Mouse (Mus musculus): ENCODE data around the gene Ino80.

Ino80 gene

DNA sequence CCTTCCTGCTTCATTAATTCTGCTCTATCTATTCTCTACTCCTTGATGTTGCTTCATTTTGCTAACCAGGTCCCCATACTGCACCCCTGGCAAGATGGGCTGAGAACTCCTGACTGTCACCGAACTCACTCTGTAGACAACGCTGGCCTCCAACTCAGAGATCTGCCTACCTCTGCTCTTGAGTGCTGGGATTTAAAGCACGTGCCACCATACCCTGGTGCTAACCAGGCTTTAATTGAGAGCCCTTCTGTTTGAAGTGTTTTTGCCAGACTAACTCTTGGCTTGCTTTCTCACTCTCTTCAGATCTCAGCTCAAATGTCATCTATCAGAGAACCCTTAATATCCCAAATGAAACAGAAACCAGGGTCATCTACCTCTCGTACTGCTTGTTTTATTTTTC is 87.5 kb downstream of the Ino80 start:
- CTCF ChIA-PET: interaction anchor here in 3 of 4 experiments (0.6 to 0.8 kb wide), 3 partner anchors 45 to 96 kb away, joined by 3 to 6 read pairs (median 3); no protein-coding TSS in a partner anchor
- POLR2A ChIA-PET: interaction anchor here in 1 of 4 experiments (0.5 to 1.5 kb wide), 5 partner anchors 18 to 245 kb away, joined by 3 to 4 read pairs (median 3); no protein-coding TSS in a partner anchor

DNA sequence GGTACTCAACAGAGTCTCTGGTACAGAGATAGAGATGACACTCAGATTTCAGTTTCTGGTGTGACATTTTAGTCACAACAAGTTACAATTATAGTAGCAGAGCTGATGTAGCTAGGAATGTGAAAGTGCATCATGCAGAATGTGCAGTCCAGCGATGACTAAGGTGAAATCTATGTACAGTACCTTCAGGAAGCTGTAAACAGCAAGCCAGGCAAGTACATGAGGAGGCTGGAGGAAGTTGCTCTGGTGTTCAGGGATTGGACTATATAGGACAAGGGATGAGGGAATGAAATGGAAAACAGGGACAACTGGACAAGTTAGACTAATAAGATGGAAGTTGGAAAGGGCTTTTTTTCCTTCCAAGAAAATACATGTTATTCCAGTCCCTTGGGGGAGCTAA is 89.2 kb downstream of the Ino80 start:
- CTCF ChIA-PET: interaction anchor here in 1 of 4 experiments (0.7 kb wide), 1 partner anchor 75 kb away, joined by 4 read pairs; no protein-coding TSS in a partner anchor
- POLR2A ChIA-PET: interaction anchor here in 1 of 4 experiments (1.0 to 1.3 kb wide), 3 partner anchors 13 to 25 kb away, joined by 3 to 8 read pairs (median 3); no protein-coding TSS in a partner anchor

DNA sequence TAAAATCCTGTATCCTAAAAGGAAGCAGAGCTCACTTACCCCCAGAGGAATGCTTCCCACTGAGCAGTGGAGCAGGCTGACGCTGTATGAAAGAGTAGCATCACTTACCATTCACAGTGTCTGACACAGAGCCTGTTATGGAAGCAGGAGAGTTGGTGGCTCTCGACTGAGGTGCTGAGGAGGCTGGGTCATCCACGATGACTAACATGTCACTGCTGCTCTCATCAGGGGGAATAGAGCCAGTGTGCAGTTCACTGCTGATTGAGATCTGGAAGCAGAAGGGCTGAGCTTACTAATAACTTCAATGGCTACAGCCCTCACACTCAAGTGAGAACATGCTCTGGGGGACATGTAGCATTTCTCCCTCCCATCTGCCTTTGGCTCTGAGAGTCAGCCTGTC is 98.0 kb downstream of the Ino80 start:
- CTCF ChIA-PET: interaction anchor here in 1 of 4 experiments (1.0 kb wide), 1 partner anchor 41 kb away, joined by 4 read pairs; no protein-coding TSS in a partner anchor
- POLR2A ChIA-PET: interaction anchor here in 1 of 4 experiments (1.1 kb wide), 1 partner anchor 80 kb away, joined by 3 read pairs; no protein-coding TSS in a partner anchor

DNA sequence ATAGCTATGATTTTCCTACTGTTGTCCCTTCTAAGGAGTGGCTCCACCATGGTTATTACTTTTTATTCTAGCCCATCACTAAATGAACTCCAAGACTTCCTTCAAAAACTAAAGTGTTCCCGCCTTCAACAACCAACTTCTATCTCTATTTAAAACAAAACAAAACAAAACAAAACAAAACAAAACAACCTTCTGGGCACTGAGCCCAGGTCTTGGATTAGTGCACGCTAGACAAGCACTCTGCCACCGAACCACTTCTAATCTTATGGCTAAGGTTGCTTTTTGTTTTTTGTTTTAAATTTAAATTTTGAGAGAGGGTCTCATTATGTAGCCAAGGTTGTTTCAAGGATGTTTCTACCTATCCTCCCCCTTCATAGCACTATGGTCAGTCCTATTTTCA is 99.7 kb downstream of the Ino80 start:
- CTCF ChIA-PET: no interaction called here
- POLR2A ChIA-PET: interaction anchor here in 1 of 4 experiments (1.2 kb wide), 1 partner anchor 101 kb away, joined by 4 read pairs; no protein-coding TSS in a partner anchor

DNA sequence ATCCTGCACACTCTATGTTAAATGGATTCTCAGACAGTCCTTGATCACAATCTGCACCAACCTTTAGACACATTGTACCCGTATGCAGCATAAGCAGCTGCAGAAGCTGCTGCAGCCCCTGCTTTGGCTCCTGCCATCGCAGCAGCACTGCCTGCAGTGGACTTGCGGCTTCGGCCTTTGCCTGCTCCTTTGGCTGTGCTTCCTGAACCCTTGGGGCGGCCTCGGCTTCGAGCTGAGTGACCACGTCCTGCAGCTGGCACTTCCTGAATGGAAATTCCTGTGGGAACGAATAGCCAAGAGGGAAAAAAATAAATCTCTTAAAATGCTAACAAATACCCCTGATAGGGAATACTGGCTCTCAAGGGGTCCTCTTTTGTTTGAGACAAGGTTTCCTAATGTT is 100.2 kb downstream of the Ino80 start:
- ChIA-PET POLR2A (interaction anchor here in 2 of 4 experiments (0.5 to 1.5 kb wide), 5 partner anchors 15 to 102 kb away, joined by 3 to 6 read pairs (median 3); partner anchors contain the start of gene Chac1 (in 1 of the 2)), CTCF (no interaction called here)

DNA sequence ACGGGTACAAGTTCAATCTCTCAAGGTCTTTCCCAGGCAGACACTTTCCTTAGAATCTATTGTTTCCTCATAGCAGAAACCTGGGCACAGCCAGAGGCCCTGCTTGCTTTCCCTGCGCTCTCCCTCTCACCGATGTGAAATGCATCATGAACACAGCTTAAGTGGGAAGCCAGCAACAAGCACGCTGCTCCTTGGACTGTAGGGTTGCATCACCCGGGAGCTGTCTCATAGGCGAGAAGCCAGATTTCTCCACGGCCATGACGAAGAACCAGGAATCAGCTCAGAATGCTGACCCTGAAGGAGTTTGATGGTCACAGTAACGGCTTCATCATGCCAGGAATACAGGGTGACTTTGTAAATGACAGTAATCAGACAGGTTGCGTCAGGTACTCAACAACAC is 107.4 kb downstream of the Ino80 start:
- ChIA-PET POLR2A (interaction anchor here in 1 of 4 experiments (0.5 to 1.1 kb wide), 3 partner anchors 15 to 197 kb away, joined by 3 read pairs; no protein-coding TSS in a partner anchor), CTCF (interaction anchor here in 1 of 4 experiments (1.1 kb wide), 1 partner anchor 43 kb away, joined by 4 read pairs; no protein-coding TSS in a partner anchor)

DNA sequence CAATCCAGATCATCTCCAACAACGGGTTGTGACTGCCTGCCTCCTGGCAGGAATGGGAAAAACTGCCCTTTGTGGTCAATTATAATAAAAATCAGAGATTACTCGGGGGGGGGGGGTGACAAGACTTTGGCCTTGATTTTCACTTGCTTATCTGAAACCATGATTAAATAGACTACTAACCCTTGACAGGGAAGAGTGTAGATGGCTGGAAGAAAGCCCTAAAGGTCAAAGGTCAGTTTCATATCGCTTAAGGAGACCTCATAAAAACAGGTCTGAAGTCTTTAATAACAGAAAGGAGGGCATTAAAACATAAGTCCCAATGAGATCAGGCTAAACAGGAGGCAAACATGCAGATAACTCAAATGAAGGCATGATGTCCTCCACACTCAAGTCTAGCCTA is 110.1 kb downstream of the Ino80 start:
- CTCF ChIA-PET: no interaction called here
- POLR2A ChIA-PET: no interaction called here

DNA sequence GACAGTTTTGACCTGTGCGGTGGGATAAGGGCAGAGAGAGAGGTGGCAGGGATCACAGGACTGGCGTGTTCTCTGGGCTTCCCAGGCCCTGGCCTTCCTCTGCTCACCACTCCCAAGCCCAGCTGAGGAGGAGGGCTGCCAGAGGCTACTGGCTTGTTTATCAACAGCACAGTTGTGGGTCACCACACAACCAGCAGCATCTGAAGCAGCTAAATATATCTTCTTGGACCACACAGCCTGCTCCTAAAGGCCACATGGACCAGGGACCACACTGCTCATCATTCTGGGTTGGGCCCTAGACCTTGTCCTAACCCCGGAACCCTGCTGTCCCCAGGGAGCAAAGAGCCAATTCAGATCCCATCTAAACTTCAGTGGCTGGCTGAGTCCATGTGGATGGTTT is 112.5 kb downstream of the Ino80 start:
- POLR2A ChIA-PET: interaction anchor here in 2 of 4 experiments (0.9 to 2.4 kb wide), 7 partner anchors 9 to 66 kb away, joined by 3 to 7 read pairs (median 4); partner anchors contain the start of gene Chac1 (in 2 of the 2)
- CTCF ChIA-PET: interaction anchor here in 2 of 4 experiments (1.1 to 1.3 kb wide), 2 partner anchors 27 to 66 kb away, joined by 3 to 4 read pairs; no protein-coding TSS in a partner anchor

DNA sequence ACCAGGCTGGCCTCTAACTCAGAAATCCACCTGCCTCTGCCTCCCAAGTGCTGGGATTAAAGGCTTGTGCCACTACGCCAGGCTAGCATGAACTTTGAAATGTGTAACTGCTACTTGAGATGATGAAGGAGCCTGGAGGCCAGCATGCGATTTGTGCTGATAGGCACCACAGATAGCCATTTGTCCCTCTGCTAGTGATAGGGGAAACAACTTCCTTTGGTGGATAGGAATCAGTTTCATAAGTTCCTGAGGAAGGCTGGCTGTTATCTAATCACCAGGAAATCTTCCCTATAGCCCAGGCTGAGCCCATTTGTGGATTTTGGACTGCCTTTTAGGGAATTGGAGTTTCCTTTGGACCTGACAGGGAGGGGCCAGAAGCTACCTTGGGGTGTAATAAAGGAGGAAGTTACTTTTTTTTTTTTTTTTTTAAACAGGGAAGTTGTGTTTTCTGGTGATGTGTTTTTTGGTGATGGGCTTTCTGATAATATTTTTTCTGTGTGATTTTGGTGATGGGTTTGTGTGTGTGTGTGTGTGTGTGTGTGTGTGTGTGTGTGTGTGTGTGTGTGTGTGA is 117.7 kb downstream of the Ino80 start:
- ChIA-PET CTCF (interaction anchor here in 1 of 4 experiments (1.4 kb wide), 1 partner anchor 152 kb away, joined by 3 read pairs; no protein-coding TSS in a partner anchor), POLR2A (interaction anchor here in 2 of 4 experiments (0.6 to 1.4 kb wide), 3 partner anchors 10 to 156 kb away, joined by 3 to 5 read pairs (median 4); no protein-coding TSS in a partner anchor)

DNA sequence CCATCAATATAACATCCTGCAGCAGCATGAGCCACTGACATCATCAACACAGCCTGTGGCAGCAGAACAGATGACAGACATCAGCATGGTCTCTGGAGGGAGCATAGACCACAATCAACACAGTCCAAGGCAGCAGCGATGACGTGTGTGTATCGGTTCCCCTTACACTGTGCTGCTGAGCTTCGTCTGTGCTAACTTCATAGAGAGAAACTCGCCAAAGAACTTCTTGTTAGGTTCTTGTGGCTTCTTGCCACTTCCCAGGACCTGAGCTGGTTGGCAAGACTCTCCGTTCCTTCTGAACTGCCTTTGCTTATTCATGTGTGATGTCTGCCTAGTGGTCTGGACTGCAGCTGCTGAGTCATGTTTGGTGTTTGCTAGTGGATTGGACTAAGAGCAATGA is 119.2 kb downstream of the Ino80 start:
- ChIA-PET CTCF (interaction anchor here in 1 of 4 experiments (1.4 kb wide), 1 partner anchor 154 kb away, joined by 3 read pairs; no protein-coding TSS in a partner anchor), POLR2A (interaction anchor here in 2 of 4 experiments (1.0 to 1.6 kb wide), 4 partner anchors 14 to 261 kb away, joined by 3 read pairs; no protein-coding TSS in a partner anchor)

DNA sequence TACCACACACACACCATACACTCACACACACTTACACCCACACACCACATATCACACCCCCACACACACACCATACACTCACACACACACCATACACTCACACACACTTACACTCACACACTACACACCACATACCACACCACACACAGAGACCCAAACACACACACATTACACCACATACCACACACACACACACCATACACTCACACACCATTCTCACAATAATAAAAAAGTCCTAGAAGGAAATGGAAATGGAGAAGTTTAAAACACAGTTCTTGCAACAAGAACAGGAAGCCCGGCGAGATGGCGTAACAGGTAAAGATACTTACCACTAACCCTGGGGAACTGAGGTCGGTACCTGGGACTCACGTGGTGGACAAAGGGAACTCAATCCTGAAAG is 120.7 kb downstream of the Ino80 start:
- ChIA-PET CTCF (no interaction called here), POLR2A (interaction anchor here in 1 of 4 experiments (0.6 to 4.6 kb wide), 3 partner anchors 12 to 86 kb away, joined by 3 to 29 read pairs (median 4); no protein-coding TSS in a partner anchor)

DNA sequence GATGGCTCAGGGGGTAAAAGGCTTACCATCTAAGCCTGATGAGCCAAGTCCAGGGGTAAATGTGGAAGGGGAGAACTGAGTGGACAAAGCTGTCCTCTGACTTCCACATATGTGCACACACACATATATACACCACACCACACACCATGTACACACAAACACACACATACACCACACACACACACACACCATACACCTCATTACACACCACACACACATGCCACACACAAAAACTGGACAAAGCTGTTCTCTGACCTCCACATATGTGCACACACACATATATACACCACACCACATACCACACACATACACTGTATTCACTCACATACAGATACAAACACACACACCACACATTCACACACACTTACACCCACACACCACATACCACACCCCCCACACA is 121.2 kb downstream of the Ino80 start:
- CTCF ChIA-PET: no interaction called here
- POLR2A ChIA-PET: interaction anchor here in 2 of 4 experiments (0.5 to 4.6 kb wide), 5 partner anchors 8 to 184 kb away, joined by 3 to 29 read pairs (median 4); no protein-coding TSS in a partner anchor

DNA sequence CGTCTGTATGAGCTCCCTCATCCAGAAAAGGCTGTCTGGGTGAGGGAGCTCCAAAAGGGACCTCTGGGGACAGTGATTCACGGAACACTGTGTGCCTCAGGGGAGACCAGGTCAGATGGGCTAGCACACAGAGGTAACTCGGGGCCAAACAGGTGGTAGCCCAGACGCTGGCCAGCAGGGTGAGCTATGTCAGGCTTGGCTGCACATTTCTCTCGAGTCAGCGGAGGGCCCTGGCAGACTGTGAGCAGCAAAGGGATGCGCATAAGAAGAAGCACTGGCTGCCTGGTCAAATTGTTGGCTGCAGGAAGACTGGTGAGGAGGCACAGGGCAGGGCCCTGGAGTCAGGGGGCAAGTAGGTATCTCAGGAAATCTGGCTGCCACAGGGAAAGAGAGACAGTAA is 121.8 kb downstream of the Ino80 start:
- ChIA-PET POLR2A (interaction anchor here in 3 of 4 experiments (0.5 to 4.6 kb wide), 11 partner anchors 9 to 184 kb away, joined by 3 to 29 read pairs (median 4); no protein-coding TSS in a partner anchor), CTCF (interaction anchor here in 1 of 4 experiments (0.8 kb wide), 1 partner anchor 57 kb away, joined by 3 read pairs; no protein-coding TSS in a partner anchor)

DNA sequence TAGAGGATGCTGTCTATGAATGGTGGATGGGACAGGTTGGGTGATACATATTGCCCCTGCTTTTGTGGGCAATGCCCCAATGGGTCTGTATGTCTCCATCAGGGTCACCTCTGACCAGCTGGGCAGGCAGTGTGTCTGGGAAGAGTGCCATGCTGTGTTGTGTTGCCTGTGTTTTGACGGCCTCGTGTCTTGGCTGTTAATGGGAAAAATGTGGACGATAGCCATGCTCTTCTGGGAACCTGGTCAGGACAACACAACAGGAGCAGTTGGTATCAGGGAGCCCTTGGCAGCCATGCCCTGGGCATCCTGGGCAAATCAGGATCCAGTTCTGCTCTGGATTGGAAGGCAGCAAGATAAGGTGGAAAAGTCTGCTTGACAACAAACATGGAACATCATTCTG is 122.4 kb downstream of the Ino80 start:
- CTCF ChIA-PET: interaction anchor here in 2 of 4 experiments (0.8 to 2.3 kb wide), 3 partner anchors 17 to 56 kb away, joined by 3 to 6 read pairs (median 4); no protein-coding TSS in a partner anchor
- POLR2A ChIA-PET: interaction anchor here in 3 of 4 experiments (0.8 to 4.6 kb wide), 25 partner anchors 9 to 183 kb away, joined by 3 to 29 read pairs (median 4); partner anchors contain the start of genes Ino80 (in 2 of the 3), Vps18 (in 2 of the 3) and Dll4 (in 1 of the 3)

DNA sequence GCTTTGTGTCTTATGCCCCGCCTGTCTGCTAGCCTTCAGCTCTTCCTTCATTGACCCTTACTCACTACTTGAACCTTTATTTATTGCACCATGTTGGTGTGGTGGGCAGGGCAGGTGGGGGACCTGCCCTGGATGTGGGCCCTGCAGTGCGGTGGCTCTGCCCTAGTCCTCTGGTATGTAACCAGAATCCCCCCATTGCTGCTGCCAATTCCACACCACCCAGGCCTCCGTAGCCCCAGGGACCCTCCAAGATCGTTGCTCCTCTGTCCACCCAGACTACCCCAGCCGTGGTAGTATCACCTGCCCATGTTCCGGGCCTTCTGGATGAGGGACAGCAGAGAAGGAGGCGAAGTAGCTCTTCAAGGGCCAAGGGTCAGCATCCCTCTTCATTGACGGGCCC is 123.8 kb downstream of the Ino80 start:
- ChIA-PET CTCF (interaction anchor here in 2 of 4 experiments (0.6 to 2.3 kb wide), 3 partner anchors 15 to 27 kb away, joined by 3 to 6 read pairs (median 4); no protein-coding TSS in a partner anchor), POLR2A (interaction anchor here in 3 of 4 experiments (0.5 to 4.6 kb wide), 24 partner anchors 8 to 217 kb away, joined by 3 to 29 read pairs (median 4); partner anchors contain the start of genes Vps18 (in 2 of the 3), Dll4 (in 1 of the 3) and Ino80 (in 1 of the 3))

DNA sequence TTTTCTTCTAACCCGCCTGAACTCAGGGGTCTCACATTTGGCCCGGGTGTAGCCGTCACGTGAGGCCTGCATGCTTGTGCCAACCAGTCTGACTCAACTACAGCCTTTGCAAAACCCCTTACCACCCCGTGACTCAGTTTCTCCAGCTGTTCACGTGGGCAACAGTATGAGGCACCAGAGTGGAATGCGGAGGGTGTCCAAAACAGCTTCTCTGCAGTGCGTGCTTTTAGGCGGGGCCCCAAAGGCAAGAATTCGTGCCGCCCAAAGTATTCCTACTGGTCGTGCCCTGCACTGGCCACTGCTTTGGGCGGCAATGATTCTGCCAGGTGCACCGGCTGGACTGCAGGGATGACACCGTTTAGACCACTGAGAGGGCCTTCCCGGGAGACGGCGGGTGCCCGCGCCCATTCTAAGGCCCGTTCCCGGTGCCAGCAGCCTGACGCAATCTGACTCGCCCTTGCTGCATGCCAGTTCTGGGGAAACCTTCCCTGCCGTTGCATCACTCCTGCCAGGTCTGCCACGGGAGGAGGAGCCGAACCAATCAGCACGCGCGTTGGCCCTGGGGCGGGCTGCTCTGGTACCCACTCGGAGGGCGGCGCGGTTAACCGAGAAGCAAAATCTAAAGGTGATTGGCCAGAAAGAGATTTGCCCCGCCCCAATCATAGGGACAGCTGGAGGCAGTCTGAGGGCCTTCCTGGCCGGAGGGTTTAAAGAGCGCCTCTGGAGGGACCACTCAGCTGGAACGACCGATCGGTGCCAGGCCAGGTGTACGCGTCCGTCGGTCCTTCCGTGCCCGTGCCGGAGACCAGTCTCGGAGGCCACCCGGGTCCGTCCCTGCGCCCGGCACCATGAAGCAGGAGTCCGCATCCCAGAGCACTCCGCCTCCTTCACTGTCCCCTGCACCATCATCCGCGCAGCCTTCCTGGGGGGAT is 126.7 kb downstream of the Ino80 start, which contains the start of gene Chac1:
TSS of gene Chac1 (plus strand) at position 675 of the 932 bp plus-strand sequence.
- CTCF ChIA-PET: interaction anchor here in 2 of 4 experiments (1.0 to 1.7 kb wide), 3 partner anchors 13 to 53 kb away, joined by 3 to 10 read pairs (median 7); no protein-coding TSS in a partner anchor

DNA sequence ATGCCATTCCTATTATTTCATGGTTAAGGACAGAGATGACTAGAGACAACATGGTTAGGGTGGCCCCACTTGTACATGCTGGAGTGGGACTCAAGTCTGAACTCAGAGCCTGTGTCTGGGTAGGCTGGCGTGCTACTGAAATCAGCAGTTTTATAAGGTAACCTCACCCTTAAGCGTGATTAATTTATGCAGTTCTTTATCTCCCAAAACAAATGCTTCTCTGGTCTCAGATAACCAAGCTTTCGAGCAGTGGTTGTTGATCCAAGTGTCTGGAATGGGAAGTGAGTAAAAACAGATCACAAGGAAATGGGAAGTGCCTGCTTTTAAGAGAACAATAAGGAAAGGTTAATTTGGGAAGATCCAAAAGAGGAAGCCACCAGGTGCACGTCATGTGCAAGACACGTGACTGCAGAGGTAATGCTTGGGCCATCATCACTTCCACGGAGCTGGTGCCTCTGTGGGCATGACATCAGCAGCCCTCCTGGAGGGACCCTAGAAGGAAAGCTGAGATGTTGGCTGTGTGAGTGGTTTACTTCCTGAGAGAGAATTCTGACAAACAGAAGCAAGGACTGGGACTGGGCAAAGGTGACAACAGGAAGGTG is 132.8 kb downstream of the Ino80 start:
- POLR2A ChIA-PET: interaction anchor here in 3 of 4 experiments (0.8 to 2.9 kb wide), 18 partner anchors 8 to 582 kb away, joined by 3 to 29 read pairs (median 3); partner anchors contain the start of genes Dll4 (in 3 of the 3) and Ccdc9b (in 1 of the 3)
- CTCF ChIA-PET: interaction anchor here in 1 of 4 experiments (1.0 to 1.1 kb wide), 2 partner anchors 18 to 45 kb away, joined by 4 read pairs; no protein-coding TSS in a partner anchor

More for the DNA sequence above, 126.7 kb downstream of the Ino80 start, which contains the start of gene Chac1:
- POLR2A ChIA-PET: interaction anchor here (0.6 to 2.4 kb wide), 54 partner anchors 8 to 804 kb away, joined by 3 to 29 read pairs (median 4); partner anchors contain the start of genes Dll4 (in 3 of the 4), Ino80 (in 3 of the 4), Vps18 (in 2 of the 4) and Ehd4 (in 1 of the 4)
